Mouse (Mus musculus): ENCODE measurements around the gene Bach1.

- TF ChIP-seq POLR2A (IDR thresholded peaks at IDR 0.05; ENCODE audit: low read depth, low read length) (no peak), CTCF (IDR thresholded peaks at IDR 0.05; ENCODE audit: extremely low read depth, insufficient read depth, insufficient read length, insufficient replicate concordance) (no peak)
Observed at GRCm38 (mm10) chr16:87724826-87725225, 26.1 kb downstream of the Bach1 start.

Measured in spleen, adult 2 months (tissue).